Mouse (Mus musculus) mouse embryonic stem cell (cell line): ENCODE results near the gene Raly.

Experiments used
- in situ Hi-C, 2 experiments: fragments of 300-500 bp; cut with MboI; formaldehyde crosslinking; loops; 1 replicate in 1 of 2; 3 replicates in 1 of 2; pipeline ENCODE4 v1.14.3; 2019 to 2020; ENCODE audit warnings: low sequenced_read_pairs in 2 of 2, low pct_unique_long_range_greater_than_20kb in 1 of 2, mixed read lengths in 1 of 2; ENCODE audit not compliant: unreplicated experiment in 1 of 2

Gene Raly

GRCm38 (mm10) chr2:154902111-154902510 lies 111.2 kb downstream of the Raly start:
- in situ Hi-C loops, result loop anchor here in 1 of 2 experiments (10.0 kb wide), 1 partner anchor 477 kb away; no protein-coding TSS in a partner anchor

GRCm38 (mm10) chr2:154905796-154906195 lies 114.9 kb downstream of the Raly start:
- in situ Hi-C loops, result loop anchor here in 1 of 2 experiments (10.0 kb wide), 1 partner anchor 481 kb away; no protein-coding TSS in a partner anchor

- in situ Hi-C loops, result loop anchor here in 1 of 2 experiments (10.0 kb wide), 1 partner anchor 483 kb away; no protein-coding TSS in a partner anchor
Observed at GRCm38 (mm10) chr2:154908223-154908622, 117.3 kb downstream of the Raly start.

GRCm38 (mm10) chr2:154909789-154910188 lies 118.9 kb downstream of the Raly start:
- in situ Hi-C loops, result loop anchor here in 1 of 2 experiments (10.0 kb wide), 1 partner anchor 485 kb away; no protein-coding TSS in a partner anchor

GRCm38 (mm10) chr2:154915922-154916541 lies 125.1 kb downstream of the Raly start:
- in situ Hi-C loops, result loop anchor here (5.0 kb wide), 1 partner anchor 56 kb away; no protein-coding TSS in a partner anchor

GRCm38 (mm10) chr2:154916547-154916946 lies 125.7 kb downstream of the Raly start:
- in situ Hi-C loops, result loop anchor here (5.0 kb wide), 1 partner anchor 56 kb away; no protein-coding TSS in a partner anchor
